Mouse (Mus musculus) megakaryocyte-erythroid progenitor cell, adult 5 weeks (primary cell): ENCODE results near the gene Rfc2. TPM values are rescaled to one million over a fixed set of nuclear protein-coding genes. Genes with fewer than 3 reads are reported as not detected.

ENCODE experiments used
- polyA plus RNA-seq: library from polyadenylated mRNA; stranded (reverse); fragments of >175 nt; gene quantifications from 2 replicates; pipeline ENCODE4 v1.2.3, GENCODE M21; 2012

Gene Rfc2
- polyA plus RNA-seq, result 60.4 and 80.7 TPM in 2 replicates

DNA sequence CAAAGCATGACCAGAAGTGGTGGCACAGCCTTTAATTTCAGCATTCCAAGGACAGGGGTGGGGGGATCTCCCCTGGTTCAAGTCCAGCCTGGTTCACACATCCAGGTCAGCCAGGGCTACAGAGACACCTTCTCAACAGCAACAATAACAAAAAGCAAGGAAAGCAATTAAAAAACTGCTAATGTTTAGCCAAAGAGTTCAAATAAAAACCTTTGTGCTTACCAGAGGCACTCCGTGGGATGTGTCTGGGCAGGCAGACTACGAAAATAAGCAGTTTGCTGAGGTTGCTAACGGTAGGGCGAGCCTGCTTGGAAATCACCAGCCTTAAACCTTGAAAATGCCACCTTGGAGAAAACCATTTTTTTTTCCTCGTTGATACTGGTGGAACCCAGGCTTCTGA lies at the start of gene Rfc2:
Gene Rfc2, plus strand, starts transcription at position 221 of the 400 bp plus-strand sequence.

DNA sequence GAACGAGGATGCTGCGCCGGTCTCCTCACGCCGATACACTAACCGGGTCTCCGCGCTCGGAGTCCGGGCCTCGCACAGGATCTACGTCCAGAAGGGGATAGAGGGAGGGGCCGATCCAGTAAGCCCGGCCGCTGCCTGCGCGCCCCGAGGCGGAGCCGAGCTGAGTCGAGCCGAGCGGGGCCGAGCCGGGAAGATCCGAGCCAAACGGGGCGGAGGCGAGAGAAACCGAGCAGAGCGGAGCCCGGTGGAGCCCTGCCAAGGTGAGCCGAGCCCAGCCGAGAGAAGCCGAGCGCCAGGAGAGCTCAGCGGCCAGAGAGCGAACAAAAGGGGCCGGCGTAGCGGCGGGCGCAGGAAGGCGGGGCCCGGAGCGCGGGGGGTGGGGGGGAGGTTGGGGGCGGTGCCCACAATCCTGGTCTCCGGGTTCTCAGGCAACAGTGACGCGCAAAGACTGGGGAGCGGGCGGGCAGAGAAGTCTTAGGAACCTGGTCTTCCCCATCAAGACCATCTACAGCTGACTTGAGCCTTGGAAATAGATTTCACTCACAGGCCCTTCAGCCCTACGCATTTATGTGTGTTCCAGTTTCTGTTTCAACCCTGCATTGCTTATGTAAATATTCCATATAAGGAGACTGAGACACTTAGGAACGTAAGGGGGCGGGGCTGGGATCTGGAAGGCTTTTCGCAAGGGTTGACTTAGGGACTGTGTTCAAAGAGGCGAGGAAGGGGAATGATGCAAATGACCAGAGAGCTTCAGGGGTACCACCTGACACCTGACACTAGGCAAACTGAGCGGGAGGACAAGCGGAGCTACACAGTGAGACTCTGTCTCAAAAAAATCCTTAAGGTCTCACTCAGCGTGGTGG lies 28.8 kb upstream of the Rfc2 start, which contains the start of gene Clip2:
Gene Clip2, minus strand, starts transcription at position 325 of the 863 bp plus-strand sequence.

DNA sequence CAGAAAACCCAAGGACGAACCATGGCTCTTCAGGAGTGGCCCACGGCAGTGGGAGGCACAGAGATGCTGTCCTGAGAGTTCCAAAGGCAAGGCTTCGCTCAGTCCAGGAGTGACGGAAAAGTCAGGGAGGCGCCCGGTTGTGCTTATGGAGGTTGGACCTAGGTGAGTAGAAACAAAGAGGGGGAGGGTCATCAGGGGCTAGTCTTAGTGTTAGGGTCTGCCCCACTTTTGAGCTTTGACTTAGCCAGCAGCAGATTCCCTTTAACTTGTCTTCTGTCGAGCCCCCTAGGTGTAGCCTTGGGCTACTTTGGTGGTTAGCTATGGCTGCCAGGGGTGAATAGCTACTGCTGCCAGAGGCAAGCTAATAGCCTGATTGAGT lies 21.1 kb upstream of the Rfc2 start, which contains the start of gene Syna:
Gene Syna, minus strand, starts transcription at position 101 of the 379 bp plus-strand sequence.

GRCm38 (mm10) chr5:134614802-134615201 lies 33.6 kb downstream of the Rfc2 start, which contains the start of gene Lat2:
Gene Lat2 (minus strand): TSS chr5:134615025.

DNA sequence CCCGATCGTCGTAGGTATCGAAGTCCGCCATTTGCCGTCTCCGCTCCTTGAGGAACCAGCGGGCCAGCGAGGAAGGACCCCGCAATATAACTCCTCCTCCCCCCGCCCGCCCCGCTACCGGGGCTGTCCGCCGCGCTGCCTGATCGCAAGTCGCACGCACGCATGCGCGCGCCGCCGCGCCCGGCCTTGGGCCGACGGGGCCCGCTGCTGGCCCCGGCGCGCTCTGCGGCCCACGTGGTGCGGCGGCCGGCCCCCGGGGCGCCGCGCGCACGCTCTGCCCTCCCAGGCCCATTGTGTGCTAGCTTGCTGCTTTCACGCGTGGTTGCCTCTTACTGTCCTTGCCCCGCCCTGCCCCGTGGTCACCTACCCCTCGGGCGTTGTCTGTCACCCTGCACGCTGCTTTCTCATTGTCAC lies 58.1 kb downstream of the Rfc2 start, which contains the start of gene Eif4h:
Gene Eif4h, minus strand, starts transcription at position 222 of the 414 bp plus-strand sequence.

Other genes with a start within 250 kb of the Rfc2 start
- gene Gtf2ird1, start 124.7 kb upstream of the Rfc2 start, polyA plus RNA-seq, result 63.1 TPM in 2 replicates
- gene Clip2, start 28.9 kb upstream of the Rfc2 start, polyA plus RNA-seq, result 23.7 and 32.3 TPM in 2 replicates
- 0.05 TPM in 1 of 2 replicates, not detected in the other for gene Syna, start 21.2 kb upstream of the Rfc2 start, polyA plus RNA-seq
- 48.1 and 72.4 TPM in 2 replicates for gene Lat2, start 33.7 kb downstream of the Rfc2 start, polyA plus RNA-seq
- gene Eif4h, start 58.1 kb downstream of the Rfc2 start, polyA plus RNA-seq, result 292 and 303 TPM in 2 replicates
- 55.2 and 63.6 TPM in 2 replicates for gene Limk1, start 107.2 kb downstream of the Rfc2 start, polyA plus RNA-seq
- 0.03 and 0.09 TPM in 2 replicates for gene Eln, start 166.0 kb downstream of the Rfc2 start, polyA plus RNA-seq